Mouse (Mus musculus) intestine, postnatal 0 days (tissue): ENCODE data around the gene Sec22c. TPM values are rescaled to one million over a fixed set of nuclear protein-coding genes. Genes with fewer than 3 reads are reported as not detected.

Source experiments
- ATAC-seq: fragments of 200-750 bp; cut with Nextera tagmentation; 2 replicates; pipeline ENCODE4 v1.8.0; 2017; ENCODE audit warnings: mild to moderate bottlenecking, moderate TSS enrichment, moderate library complexity
- H3K27ac ChIP-seq: fragments of 300-500 bp; sonication (generic); 2 replicates; pipeline ENCODE4 v1.5.1; 2014; ENCODE audit warnings: mild to moderate bottlenecking, low read depth, low read length, moderate library complexity
- H3K27me3 ChIP-seq: fragments of 300-500 bp; sonication (generic); replicated peaks from 2 replicates; pipeline ENCODE4 v1.6.1; 2014; ENCODE audit warnings: low read length, mixed read lengths; ENCODE audit not compliant: control insufficient read depth, insufficient read depth
- H3K36me3 ChIP-seq: fragments of 300-500 bp; sonication (generic); 2 replicates; pipeline ENCODE4 v1.6.1; 2014; ENCODE audit warnings: mild to moderate bottlenecking, moderate library complexity; ENCODE audit not compliant: control insufficient read depth, insufficient read depth
- H3K4me1 ChIP-seq: fragments of 300-500 bp; sonication (generic); replicated peaks from 2 replicates; pipeline ENCODE4 v1.6.1; 2014; ENCODE audit warnings: antibody characterized with exemption, low read length, mixed read lengths; ENCODE audit not compliant: control insufficient read depth, insufficient read depth
- H3K4me2 ChIP-seq: fragments of 300-500 bp; sonication (generic); replicated peaks from 2 replicates; pipeline ENCODE4 v1.6.1; 2014; ENCODE audit warnings: low read depth, mild to moderate bottlenecking, moderate library complexity
- H3K4me3 ChIP-seq: fragments of 300-500 bp; sonication (generic); 2 replicates; pipeline ENCODE4 v1.5.1; 2014; ENCODE audit warnings: low read depth, low read length
- H3K9ac ChIP-seq: fragments of 300-500 bp; sonication (generic); 2 replicates; pipeline ENCODE4 v1.6.1; 2014; ENCODE audit warnings: mild to moderate bottlenecking, low read depth, low read length
- H3K9me3 ChIP-seq: fragments of 300-500 bp; sonication (generic); 2 replicates; pipeline ENCODE4 v1.6.1; 2016; ENCODE audit warnings: mixed run types; ENCODE audit not compliant: control insufficient read depth
- CTCF ChIP-seq: sonication (generic); IDR thresholded peaks from 2 replicates; pipeline ENCODE4 v1.5.1; 2016; ENCODE audit warnings: low read depth, mild to moderate bottlenecking, control low read depth, antibody characterized with exemption, moderate library complexity
- WGBS: fragments of 180-500 bp; shearing (Covaris S2); extraction: QIAGEN DNeasy Blood & Tissue Kit; methylation state at CpG from one replicate; pipeline ENCODE4 v1.1.7; 2014; 5-methylcytosine and 5-hydroxymethylcytosine counted together
- polyA plus RNA-seq: library from polyadenylated mRNA; unstranded; fragments of >200 nt; fragmentation: Nextera tagmentation; extraction: Ambion mirVana; gene quantifications from 2 replicates; pipeline ENCODE4 v1.2.1, GENCODE M21; 2015

Gene Sec22c
- polyA plus RNA-seq, 1 experiment from 2014 or later, result 42.4 TPM

DNA sequence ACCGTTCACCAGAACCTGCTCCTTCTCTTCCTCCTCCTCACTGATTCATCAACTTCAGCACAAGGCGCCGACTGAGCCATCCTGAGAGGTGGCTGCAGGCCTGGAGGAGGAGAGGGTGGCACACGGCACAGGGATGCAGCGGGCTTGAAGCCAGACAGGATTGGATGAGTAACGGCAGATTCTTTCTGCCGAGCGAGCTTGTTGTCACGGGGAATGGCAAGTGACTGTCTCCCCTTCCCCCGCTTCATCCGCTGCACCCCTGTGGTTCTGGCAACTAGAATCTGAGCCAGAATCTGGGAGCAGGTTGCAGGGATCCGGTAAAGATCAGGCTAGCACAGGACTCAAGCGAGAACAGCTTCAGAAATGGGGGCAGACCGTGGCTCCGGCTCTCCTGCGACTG, 65.5 kb downstream of the Sec22c start:
- peaks cover 7% of the 10 kb centered on the region; the same call in 1 of the 2 replicates for H3K27me3 ChIP-seq
- WGBS, result 68% methylated on average over 16 of the region's 16 CpGs
- ATAC-seq, result no peak

DNA sequence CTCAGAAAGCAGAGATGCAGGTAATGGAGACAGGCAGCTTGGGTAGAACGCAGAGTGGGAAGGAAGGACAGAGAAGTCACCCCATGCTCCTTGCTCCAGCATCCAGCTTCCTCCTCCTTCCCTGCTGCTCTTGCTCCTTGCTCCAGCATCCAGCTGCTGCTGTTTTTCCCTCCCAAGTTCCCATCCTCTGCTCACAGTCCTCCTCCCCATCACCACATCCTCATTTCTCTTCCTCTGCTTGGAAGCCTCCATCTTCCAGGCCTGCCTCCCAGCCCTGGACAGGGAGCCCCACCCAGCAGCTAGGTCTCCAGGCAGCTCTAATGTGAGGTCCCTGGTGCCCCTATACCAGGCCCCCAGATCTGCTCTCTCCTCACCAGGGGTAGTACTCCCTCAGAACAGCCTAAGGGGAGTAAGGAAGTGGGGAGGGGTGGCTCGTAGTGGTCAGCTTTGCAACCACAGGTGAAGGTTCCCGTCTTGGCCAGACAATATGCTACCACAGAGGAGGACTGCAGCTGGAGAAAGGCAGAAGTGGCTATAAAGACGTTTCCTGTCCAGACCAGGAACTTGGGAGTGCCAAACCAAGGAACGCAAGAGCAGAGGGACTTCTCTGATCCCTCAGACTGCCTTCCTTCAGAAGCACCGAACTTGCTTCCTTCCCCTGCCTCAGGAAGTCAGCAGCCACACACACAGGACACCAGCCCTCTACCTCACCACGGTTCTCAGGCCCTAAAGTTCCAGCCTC, 69.3 kb downstream of the Sec22c start:
- Histone ChIP-seq H3K4me3 (no peak overlapping the region), H3K27me3 (peaks cover 7% of the 10 kb centered on the region; the same call in 1 of the 2 replicates), H3K4me1 (no peaks in the 10 kb centered on the region), H3K9ac (no peak overlapping the region), H3K27ac (no peak overlapping the region), H3K4me2 (no peak overlapping the region), H3K36me3 (no peaks in the 10 kb centered on the region), H3K9me3 (no peaks in the 10 kb centered on the region)
- 63% methylated on average over 7 of the region's 7 CpGs for WGBS
- TF ChIP-seq CTCF, result no peak
- no peak for ATAC-seq

More for the DNA sequence above, 65.5 kb downstream of the Sec22c start:
- Histone ChIP-seq H3K4me3 (no peak overlapping the region), H3K9me3 (no peaks in the 10 kb centered on the region), H3K27ac (no peak overlapping the region), H3K9ac (no peak overlapping the region), H3K4me1 (peaks cover 6% of the 10 kb centered on the region), H3K36me3 (no peaks in the 10 kb centered on the region), H3K4me2 (no peak overlapping the region)
- TF ChIP-seq CTCF, result no peak

DNA sequence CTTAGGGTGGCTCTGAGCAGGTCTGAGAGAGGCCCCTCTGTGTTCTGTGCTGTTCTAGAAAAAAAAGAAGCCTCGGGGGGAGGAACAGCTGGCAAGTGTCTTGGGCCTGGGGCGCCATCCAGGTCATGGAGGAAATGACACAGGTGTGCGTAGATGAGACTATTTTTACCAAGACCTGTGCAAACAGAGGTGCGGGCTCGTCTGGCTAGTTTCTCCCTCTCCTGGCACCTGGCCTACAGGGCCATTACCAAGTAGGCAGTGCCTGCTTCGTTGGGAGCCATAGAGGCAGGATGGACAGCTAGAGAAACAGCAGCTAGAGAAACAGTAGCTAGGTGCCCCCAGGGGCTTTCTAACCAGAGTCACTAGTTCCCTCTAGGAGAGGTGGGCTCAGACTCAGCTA, 72.0 kb downstream of the Sec22c start:
- no peaks in the 10 kb centered on the region for H3K9me3 ChIP-seq
- no peak for TF ChIP-seq CTCF
- H3K9ac ChIP-seq, result no peak overlapping the region
- no peak overlapping the region for H3K4me3 ChIP-seq
- H3K4me1 ChIP-seq, result no peaks in the 10 kb centered on the region
- no peak overlapping the region for H3K27ac ChIP-seq
- H3K27me3 ChIP-seq, result no peaks in the 10 kb centered on the region
- 50% methylated on average over 6 of the region's 6 CpGs for WGBS
- no peak for ATAC-seq
- no peak overlapping the region for H3K4me2 ChIP-seq
- H3K36me3 ChIP-seq, result no peaks in the 10 kb centered on the region

DNA sequence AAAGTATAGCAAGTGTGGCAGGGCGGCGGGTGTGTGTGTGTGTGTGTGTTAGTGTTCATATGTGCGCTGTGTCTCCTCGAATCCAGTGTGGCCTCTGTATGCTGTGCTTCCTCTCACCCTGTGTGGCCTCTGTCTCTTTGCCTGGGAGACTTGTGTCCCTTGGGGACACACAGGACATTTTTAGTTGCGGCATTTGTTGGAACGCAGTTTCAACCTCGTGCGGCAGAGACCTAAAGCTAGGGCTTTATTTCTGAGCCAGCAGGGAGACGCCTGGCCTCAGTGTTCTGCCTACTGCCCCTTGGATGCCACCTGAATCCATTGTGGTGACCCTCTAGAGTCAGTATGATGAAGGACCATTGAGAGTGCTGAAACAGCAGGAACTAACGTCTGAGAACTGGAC, 72.4 kb downstream of the Sec22c start:
- no peak overlapping the region for H3K4me3 ChIP-seq
- H3K4me1 ChIP-seq, result no peaks in the 10 kb centered on the region
- no peak for ATAC-seq
- WGBS, result 86% methylated on average over 10 of the region's 10 CpGs
- no peaks in the 10 kb centered on the region for H3K36me3 ChIP-seq
- H3K27me3 ChIP-seq, result no peaks in the 10 kb centered on the region
- H3K9ac ChIP-seq, result no peak overlapping the region
- H3K27ac ChIP-seq, result no peak overlapping the region
- H3K4me2 ChIP-seq, result no peak overlapping the region
- no peaks in the 10 kb centered on the region for H3K9me3 ChIP-seq
- no peak for TF ChIP-seq CTCF

DNA sequence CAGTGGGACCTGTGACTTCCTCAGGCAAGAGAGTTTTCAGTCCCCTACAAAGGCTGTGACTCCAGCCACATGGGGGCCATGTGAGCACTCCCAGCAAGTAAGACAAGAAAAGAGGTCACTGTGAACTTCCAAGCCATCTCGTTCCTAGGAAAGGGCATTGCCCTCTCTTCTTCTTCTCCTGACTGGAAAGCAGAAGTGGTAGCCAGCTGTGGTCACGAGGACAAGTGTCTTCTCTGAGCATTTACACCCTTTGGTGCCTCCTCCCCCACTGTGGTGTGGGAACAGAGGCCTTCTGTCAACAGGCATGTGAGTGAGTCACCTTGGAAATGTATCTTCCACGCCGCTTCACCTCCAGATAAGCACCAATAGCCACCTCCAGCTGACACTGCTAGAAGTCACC, 73.3 kb downstream of the Sec22c start:
- 26% methylated on average over 4 of the region's 4 CpGs for WGBS
- Histone ChIP-seq H3K4me3 (no peak overlapping the region), H3K27me3 (no peaks in the 10 kb centered on the region), H3K9me3 (no peaks in the 10 kb centered on the region), H3K4me1 (no peaks in the 10 kb centered on the region), H3K27ac (no peak overlapping the region), H3K36me3 (no peaks in the 10 kb centered on the region), H3K4me2 (no peak overlapping the region), H3K9ac (no peak overlapping the region)
- peak; percentile 70 for ATAC-seq
- TF ChIP-seq CTCF, result no peak

DNA sequence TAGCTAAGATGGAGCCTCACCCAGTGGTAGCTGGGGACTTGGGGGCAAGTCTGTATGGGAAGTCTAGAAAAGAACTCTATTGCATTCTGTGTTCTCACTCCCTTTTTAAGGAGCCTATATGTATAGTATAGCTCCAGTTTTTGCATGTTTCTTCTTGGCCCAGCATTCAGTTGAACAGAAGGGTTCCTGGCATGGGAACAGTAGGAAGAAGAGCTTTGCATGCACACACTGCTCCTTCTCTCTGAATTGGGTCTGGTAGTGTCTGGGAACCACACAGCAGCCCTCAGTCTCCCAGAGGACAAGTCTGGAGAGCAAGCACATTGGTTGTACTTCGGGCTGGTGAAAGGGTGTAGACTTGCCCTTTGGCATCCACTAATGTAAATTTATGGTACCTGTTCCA, 74.7 kb downstream of the Sec22c start:
- Histone ChIP-seq H3K27me3 (no peaks in the 10 kb centered on the region), H3K4me1 (no peaks in the 10 kb centered on the region), H3K4me3 (no peak overlapping the region), H3K9ac (no peak overlapping the region), H3K9me3 (no peaks in the 10 kb centered on the region), H3K27ac (no peak overlapping the region), H3K36me3 (no peaks in the 10 kb centered on the region), H3K4me2 (no peak overlapping the region)
- ATAC-seq, result no peak
- 46% methylated on average over 1 of the region's 1 CpGs for WGBS
- TF ChIP-seq CTCF, result no peak

Other genes with a start within 250 kb of the Sec22c start
- 88.5 and 92.1 TPM in 2 replicates for gene Cck, start 209.8 kb downstream of the Sec22c start, polyA plus RNA-seq
- gene Lyzl4, start 63.4 kb downstream of the Sec22c start, polyA plus RNA-seq, result 0.34 TPM in 1 of 2 replicates, not detected in the other
- gene Vipr1, start 62.8 kb downstream of the Sec22c start, polyA plus RNA-seq, result 22.8 and 23.3 TPM in 2 replicates
- 144 and 145 TPM in 2 replicates for gene Ss18l2, start 4.8 kb upstream of the Sec22c start, polyA plus RNA-seq
- gene Nktr, start 13.7 kb upstream of the Sec22c start, polyA plus RNA-seq, result 32.5 and 35.6 TPM in 2 replicates
- 6.2 and 6.8 TPM in 2 replicates for gene Zfp651, start 53.8 kb upstream of the Sec22c start, polyA plus RNA-seq
- gene Klhl40, start 72.1 kb upstream of the Sec22c start, polyA plus RNA-seq, result 0.33 and 0.43 TPM in 2 replicates
- gene Hhatl, start 87.0 kb upstream of the Sec22c start, polyA plus RNA-seq, result 1.3 and 1.6 TPM in 2 replicates
- 0.14 and 0.31 TPM in 2 replicates for gene Ccdc13, start 134.0 kb upstream of the Sec22c start, polyA plus RNA-seq
- gene Higd1a, start 152.9 kb upstream of the Sec22c start, polyA plus RNA-seq, result 162 and 186 TPM in 2 replicates
- 1.0 and 1.1 TPM in 2 replicates for gene Ackr2, start 192.9 kb upstream of the Sec22c start, polyA plus RNA-seq
- gene Cyp8b1, start 210.8 kb upstream of the Sec22c start, polyA plus RNA-seq, result 2.1 and 3.3 TPM in 2 replicates
- 0.90 and 1.0 TPM in 2 replicates for gene Fam198a, start 245.5 kb upstream of the Sec22c start, polyA plus RNA-seq